Mouse (Mus musculus): ENCODE results near the gene Dag1. TPM values are rescaled to one million over a fixed set of nuclear protein-coding genes. Genes with fewer than 3 reads are reported as not detected.
"Not testable (repeated sequence)": the region's sequence is repeated elsewhere in the genome, so short reads cannot be mapped to it uniquely, and the experiment has no call there.

Gene Dag1
- polyA plus RNA-seq, 2 experiments from 2014 or later: 2.1 to 3.3 TPM

GRCm38 (mm10) chr9:108273485-108273884, 9.7 kb upstream of the Dag1 start:
- no peak for ATAC-seq

- no peak for ATAC-seq
Observed at GRCm38 (mm10) chr9:108272691-108273090, 8.9 kb upstream of the Dag1 start.

- no peak for ATAC-seq
Observed at GRCm38 (mm10) chr9:108271941-108272340, 8.2 kb upstream of the Dag1 start.

- not testable (repeated sequence) for ATAC-seq
Observed at GRCm38 (mm10) chr9:108268701-108269100, 4.9 kb upstream of the Dag1 start.

- no peak for ATAC-seq
Observed at GRCm38 (mm10) chr9:108267691-108268090, 3.9 kb upstream of the Dag1 start.

- ATAC-seq: no peak
Observed at GRCm38 (mm10) chr9:108266261-108266935, 2.6 kb upstream of the Dag1 start.

- no peak for ATAC-seq
Observed at GRCm38 (mm10) chr9:108264191-108264921, 598 bp upstream of the Dag1 start.

GRCm38 (mm10) chr9:108263131-108263681, 552 bp downstream of the Dag1 start:
- peak; percentile 6 for ATAC-seq

GRCm38 (mm10) chr9:108262494-108263049, 1.2 kb downstream of the Dag1 start:
- no peak for ATAC-seq

- ATAC-seq: no peak
Observed at GRCm38 (mm10) chr9:108261865-108262264, 1.9 kb downstream of the Dag1 start.

- ATAC-seq: no peak
Observed at GRCm38 (mm10) chr9:108260526-108260925, 3.2 kb downstream of the Dag1 start.

- ATAC-seq: no peak
Observed at GRCm38 (mm10) chr9:108252766-108253165, 11.0 kb downstream of the Dag1 start.

- ATAC-seq: no peak
Observed at GRCm38 (mm10) chr9:108251877-108252276, 11.9 kb downstream of the Dag1 start.

GRCm38 (mm10) chr9:108248957-108249356, 14.8 kb downstream of the Dag1 start:
- no peak for ATAC-seq

GRCm38 (mm10) chr9:108244984-108245383, 18.8 kb downstream of the Dag1 start:
- ATAC-seq: no peak

- no peak for ATAC-seq
Observed at GRCm38 (mm10) chr9:108244540-108244939, 19.2 kb downstream of the Dag1 start.

GRCm38 (mm10) chr9:108239951-108240350, 23.8 kb downstream of the Dag1 start:
- ATAC-seq: no peak

GRCm38 (mm10) chr9:108238831-108239230, 24.9 kb downstream of the Dag1 start:
- no peak for ATAC-seq

GRCm38 (mm10) chr9:108238402-108238801, 25.4 kb downstream of the Dag1 start:
- no peak for ATAC-seq

- no peak for ATAC-seq
Observed at GRCm38 (mm10) chr9:108234682-108235081, 29.1 kb downstream of the Dag1 start.

GRCm38 (mm10) chr9:108232908-108233307, 30.9 kb downstream of the Dag1 start:
- ATAC-seq: no peak

GRCm38 (mm10) chr9:108227911-108228649, 35.7 kb downstream of the Dag1 start:
- no peak for ATAC-seq

- ATAC-seq: no peak
Observed at GRCm38 (mm10) chr9:108225166-108225565, 38.6 kb downstream of the Dag1 start.

Data from activated CD4-positive, CD25-positive, alpha-beta regulatory T cell, adult 4 months (primary cell).